Mouse (Mus musculus) ES-Bruce4 (cell line): ENCODE measurements around the gene Calml3.

Source experiments
- EP300 ChIP-seq: IDR thresholded peaks from 2 replicates; pipeline ENCODE4 v1.6.1; 2011; ENCODE audit warnings: low read depth, low read length; ENCODE audit not compliant: insufficient read depth
- POLR2A ChIP-seq: IDR thresholded peaks from one replicate; pipeline ENCODE4 v1.8.1; 2011; ENCODE audit warnings: low read length; ENCODE audit not compliant: insufficient read depth

DNA sequence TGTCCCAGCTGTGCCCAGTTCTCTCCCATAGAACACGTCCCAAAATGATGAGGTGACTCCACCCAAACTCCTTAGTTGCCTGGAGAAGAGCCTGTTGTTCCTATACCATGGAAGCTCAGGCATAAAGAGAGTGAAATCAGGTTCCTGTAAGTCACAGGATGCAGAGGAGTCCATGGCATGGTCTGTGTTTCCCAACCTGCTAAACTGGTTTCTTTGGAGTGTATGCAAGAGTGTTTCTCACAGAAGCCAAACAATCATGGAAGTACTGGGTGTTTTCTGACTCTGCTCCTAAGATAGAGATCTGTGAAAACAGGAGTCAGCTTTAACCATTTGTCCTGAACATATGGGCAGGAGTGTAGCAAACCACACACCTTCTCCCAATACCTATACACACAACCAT lies 27.9 kb upstream of the Calml3 start:
- TF ChIP-seq EP300, result no peak
- TF ChIP-seq POLR2A, result no peak
